Mouse (Mus musculus) heart, adult 2 months (tissue): Measurements from ENCODE around the gene Eya2.

ENCODE experiments used
- CTCF ChIP-seq: fragments of 200-600 bp; IDR thresholded peaks from 2 replicates; pipeline ENCODE4 v1.8.1; 2022; ENCODE audit warnings: antibody characterized with exemption, mild to moderate bottlenecking, moderate library complexity
- POLR2A ChIP-seq: fragments of 200-500 bp; IDR thresholded peaks from 2 replicates; pipeline ENCODE4 v1.6.1; 2011; ENCODE audit warnings: mild to moderate bottlenecking, low read depth, low read length, control low read depth; ENCODE audit not compliant: insufficient read depth

- TF ChIP-seq CTCF (no peak), POLR2A (no peak)
Observed at GRCm38 (mm10) chr2:165791026-165791425, 196.2 kb downstream of the Eya2 start.
